Mouse (Mus musculus): ENCODE measurements around the gene Car5a. TPM values are rescaled to one million over a fixed set of nuclear protein-coding genes. Genes with fewer than 3 reads are reported as not detected.

Gene Car5a
- polyA plus RNA-seq, 1 experiment from 2014 or later: not detected

- Histone ChIP-seq H3K4me1 (replicated peaks; ENCODE audit: control insufficient read depth, insufficient read depth, low read length) (0 out of 2 replicates have a peak, but pooled peaks cover 6% of the 10 kb centered on the region), H3K4me3 (ENCODE audit: low read depth, low read length) (no peak overlapping the region), H3K36me3 (ENCODE audit: control insufficient read depth, insufficient read depth, low read length) (no peaks in the 10 kb centered on the region), H3K9me3 (ENCODE audit: control insufficient read depth, low read length) (no peaks in the 10 kb centered on the region), H3K27me3 (replicated peaks; ENCODE audit: control insufficient read depth, insufficient read depth, low read length) (no peaks in the 10 kb centered on the region), H3K27ac (ENCODE audit: low read depth) (no peak overlapping the region), H3K4me2 (ENCODE audit: low read length) (no peak overlapping the region), H3K9ac (ENCODE audit: low read length) (no peak overlapping the region)
- WGBS: 82% methylated on average over 14 of the region's 14 CpGs
- no peak for DNase-seq (ENCODE audit: low spot score)
- no peak for ATAC-seq (replicated peaks; ENCODE audit: low FRiP score, low TSS enrichment, low read depth)
Measured at GRCm38 (mm10) chr8:121932668-121933520, 11.8 kb downstream of the Car5a start.

DNA sequence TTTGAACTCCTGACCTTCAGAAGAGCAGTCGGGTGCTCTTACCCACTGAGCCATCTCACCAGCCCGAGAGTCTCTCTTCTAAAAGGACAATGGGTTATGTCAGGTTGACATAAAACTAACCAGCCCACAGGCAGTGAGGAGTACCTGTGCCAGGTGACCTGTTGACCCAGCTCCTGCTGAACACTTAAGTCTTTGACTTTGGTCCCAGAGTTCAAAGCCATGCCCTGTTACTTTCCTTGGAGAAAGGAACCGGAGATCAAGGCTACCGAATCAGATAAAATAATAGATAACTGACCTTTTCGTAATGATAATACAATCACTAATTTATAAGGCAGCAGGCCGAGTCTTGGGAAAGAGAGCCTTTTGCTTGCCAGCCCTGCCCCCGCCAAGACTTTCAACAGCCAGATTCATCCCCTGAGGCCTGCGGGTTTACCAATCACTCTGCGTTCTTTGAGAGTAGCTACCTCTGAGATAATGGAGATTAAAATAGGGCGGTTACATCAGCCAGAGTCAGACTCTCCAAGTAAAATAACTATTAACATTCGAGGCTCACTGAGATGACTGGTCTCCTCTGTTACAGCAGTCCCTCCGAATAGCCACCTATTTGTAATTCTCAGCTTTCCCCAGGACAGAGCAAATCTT, 12.6 kb downstream of the Car5a start:
- Histone ChIP-seq H3K9me3 (ENCODE audit: control insufficient read depth, low read length) (no peaks in the 10 kb centered on the region), H3K9ac (ENCODE audit: low read length) (no peak overlapping the region), H3K27ac (ENCODE audit: low read depth) (no peak overlapping the region), H3K4me3 (ENCODE audit: low read depth, low read length) (no peak overlapping the region), H3K36me3 (ENCODE audit: control insufficient read depth, insufficient read depth, low read length) (no peaks in the 10 kb centered on the region), H3K4me1 (replicated peaks; ENCODE audit: control insufficient read depth, insufficient read depth, low read length) (0 out of 2 replicates have a peak, but pooled peaks cover 6% of the 10 kb centered on the region), H3K27me3 (replicated peaks; ENCODE audit: control insufficient read depth, insufficient read depth, low read length) (no peaks in the 10 kb centered on the region), H3K4me2 (ENCODE audit: low read length) (no peak overlapping the region)
- ATAC-seq (replicated peaks; ENCODE audit: low FRiP score, low TSS enrichment, low read depth) (no peak), DNase-seq (ENCODE audit: low spot score) (no peak)
- 79% methylated on average over 12 of the region's 12 CpGs for WGBS

- ATAC-seq (replicated peaks; ENCODE audit: low FRiP score, low TSS enrichment, low read depth): no peak
Measured at GRCm38 (mm10) chr8:121931571-121931970, 13.1 kb downstream of the Car5a start.

GRCm38 (mm10) chr8:121930047-121930446, 14.7 kb downstream of the Car5a start:
- Histone ChIP-seq H3K4me3 (ENCODE audit: low read depth, low read length) (no peak overlapping the region), H3K27ac (ENCODE audit: low read depth) (no peak overlapping the region), H3K36me3 (ENCODE audit: control insufficient read depth, insufficient read depth, low read length) (no peaks in the 10 kb centered on the region), H3K4me1 (replicated peaks; ENCODE audit: control insufficient read depth, insufficient read depth, low read length) (0 out of 2 replicates have a peak, but pooled peaks cover 6% of the 10 kb centered on the region), H3K4me2 (ENCODE audit: low read length) (no peak overlapping the region), H3K27me3 (replicated peaks; ENCODE audit: control insufficient read depth, insufficient read depth, low read length) (no peaks in the 10 kb centered on the region), H3K9ac (ENCODE audit: low read length) (no peak overlapping the region), H3K9me3 (ENCODE audit: control insufficient read depth, low read length) (no peaks in the 10 kb centered on the region)
- ATAC-seq (replicated peaks; ENCODE audit: low FRiP score, low TSS enrichment, low read depth) (no peak), DNase-seq (ENCODE audit: low spot score) (no peak)
- whole genome bisulfite sequencing: 86% methylated on average over 4 of the region's 4 CpGs

More at GRCm38 (mm10) chr8:121931571-121931970, 13.1 kb downstream of the Car5a start:
- Histone ChIP-seq H3K9ac (ENCODE audit: low read length) (no peak overlapping the region), H3K36me3 (ENCODE audit: control insufficient read depth, insufficient read depth, low read length) (no peaks in the 10 kb centered on the region), H3K27ac (ENCODE audit: low read depth) (no peak overlapping the region), H3K9me3 (ENCODE audit: control insufficient read depth, low read length) (no peaks in the 10 kb centered on the region), H3K4me3 (ENCODE audit: low read depth, low read length) (no peak overlapping the region), H3K4me2 (ENCODE audit: low read length) (no peak overlapping the region), H3K4me1 (replicated peaks; ENCODE audit: control insufficient read depth, insufficient read depth, low read length) (0 out of 2 replicates have a peak, but pooled peaks cover 6% of the 10 kb centered on the region), H3K27me3 (replicated peaks; ENCODE audit: control insufficient read depth, insufficient read depth, low read length) (no peaks in the 10 kb centered on the region)
- no peak for DNase-seq (ENCODE audit: low spot score)
- 78% methylated on average over 7 of the region's 7 CpGs for WGBS

DNA sequence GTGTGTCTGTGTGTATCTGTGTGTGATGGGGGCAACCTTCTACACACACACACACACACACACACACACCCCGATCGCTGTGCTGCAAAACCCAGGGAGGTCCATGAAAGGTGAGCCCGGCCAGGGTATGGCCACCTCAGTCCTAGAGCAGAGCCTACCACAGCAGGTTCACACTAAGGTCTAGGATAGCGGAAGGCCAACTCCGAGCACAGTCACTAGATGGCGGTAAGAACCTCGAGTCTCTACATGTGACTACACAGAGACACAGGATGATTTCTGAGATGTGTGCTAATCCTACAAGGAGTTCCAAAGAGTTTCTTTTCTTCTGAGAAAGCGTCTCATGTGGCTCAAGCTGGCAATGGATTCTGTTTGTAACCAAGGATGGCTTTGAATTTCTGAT, 17.4 kb downstream of the Car5a start:
- Histone ChIP-seq H3K36me3 (ENCODE audit: control insufficient read depth, insufficient read depth, low read length) (no peaks in the 10 kb centered on the region), H3K9me3 (ENCODE audit: control insufficient read depth, low read length) (no peaks in the 10 kb centered on the region), H3K4me2 (ENCODE audit: low read length) (no peak overlapping the region), H3K4me3 (ENCODE audit: low read depth, low read length) (no peak overlapping the region), H3K9ac (ENCODE audit: low read length) (no peak overlapping the region), H3K27me3 (replicated peaks; ENCODE audit: control insufficient read depth, insufficient read depth, low read length) (no peaks in the 10 kb centered on the region), H3K27ac (ENCODE audit: low read depth) (no peak overlapping the region), H3K4me1 (replicated peaks; ENCODE audit: control insufficient read depth, insufficient read depth, low read length) (no peaks in the 10 kb centered on the region)
- no peak for DNase-seq (ENCODE audit: low spot score)
- ATAC-seq (replicated peaks; ENCODE audit: low FRiP score, low TSS enrichment, low read depth): 0 out of 2 replicates have a peak, but pooled peaks have one; percentile 7
- 36% methylated on average over 8 of the region's 8 CpGs for WGBS

GRCm38 (mm10) chr8:121926266-121926665, 18.4 kb downstream of the Car5a start:
- DNase-seq (ENCODE audit: low spot score) (no peak), ATAC-seq (replicated peaks; ENCODE audit: low FRiP score, low TSS enrichment, low read depth) (no peak)
- 58% methylated on average over 8 of the region's 8 CpGs for WGBS
- no peaks in the 10 kb centered on the region for H3K9me3 ChIP-seq (ENCODE audit: control insufficient read depth, low read length)
- H3K36me3 ChIP-seq (ENCODE audit: control insufficient read depth, insufficient read depth, low read length): no peaks in the 10 kb centered on the region
- H3K27ac ChIP-seq (ENCODE audit: low read depth): no peak overlapping the region
- 0 out of 2 replicates have a peak, but pooled peaks cover 3% of the 10 kb centered on the region for H3K4me1 ChIP-seq (replicated peaks; ENCODE audit: control insufficient read depth, insufficient read depth, low read length)
- no peaks in the 10 kb centered on the region for H3K27me3 ChIP-seq (replicated peaks; ENCODE audit: control insufficient read depth, insufficient read depth, low read length)
- no peak overlapping the region for H3K4me3 ChIP-seq (ENCODE audit: low read depth, low read length)
- H3K4me2 ChIP-seq (ENCODE audit: low read length): no peak overlapping the region
- no peak overlapping the region for H3K9ac ChIP-seq (ENCODE audit: low read length)

- WGBS: 33% methylated on average over 10 of the region's 10 CpGs
- H3K4me3 ChIP-seq (ENCODE audit: low read depth, low read length): no peak overlapping the region
- 0 out of 2 replicates have a peak, but pooled peaks cover 3% of the 10 kb centered on the region for H3K4me1 ChIP-seq (replicated peaks; ENCODE audit: control insufficient read depth, insufficient read depth, low read length)
- no peak for ATAC-seq (replicated peaks; ENCODE audit: low FRiP score, low TSS enrichment, low read depth)
- no peaks in the 10 kb centered on the region for H3K36me3 ChIP-seq (ENCODE audit: control insufficient read depth, insufficient read depth, low read length)
- H3K27me3 ChIP-seq (replicated peaks; ENCODE audit: control insufficient read depth, insufficient read depth, low read length): no peaks in the 10 kb centered on the region
- peak; percentile 91 for DNase-seq (ENCODE audit: low spot score)
- no peaks in the 10 kb centered on the region for H3K9me3 ChIP-seq (ENCODE audit: control insufficient read depth, low read length)
- no peak overlapping the region for H3K27ac ChIP-seq (ENCODE audit: low read depth)
- H3K4me2 ChIP-seq (ENCODE audit: low read length): no peak overlapping the region
- no peak overlapping the region for H3K9ac ChIP-seq (ENCODE audit: low read length)
Measured at GRCm38 (mm10) chr8:121925624-121926023, 19.1 kb downstream of the Car5a start.

- H3K27ac ChIP-seq (ENCODE audit: low read depth): no peak overlapping the region
- no peaks in the 10 kb centered on the region for H3K36me3 ChIP-seq (ENCODE audit: control insufficient read depth, insufficient read depth, low read length)
- H3K4me2 ChIP-seq (ENCODE audit: low read length): no peak overlapping the region
- H3K4me1 ChIP-seq (replicated peaks; ENCODE audit: control insufficient read depth, insufficient read depth, low read length): 0 out of 2 replicates have a peak, but pooled peaks cover 6% of the 10 kb centered on the region
- ATAC-seq (replicated peaks; ENCODE audit: low FRiP score, low TSS enrichment, low read depth): no peak
- H3K4me3 ChIP-seq (ENCODE audit: low read depth, low read length): no peak overlapping the region
- H3K27me3 ChIP-seq (replicated peaks; ENCODE audit: control insufficient read depth, insufficient read depth, low read length): no peaks in the 10 kb centered on the region
- H3K9me3 ChIP-seq (ENCODE audit: control insufficient read depth, low read length): no peaks in the 10 kb centered on the region
- H3K9ac ChIP-seq (ENCODE audit: low read length): no peak overlapping the region
- 77% methylated on average over 5 of the region's 5 CpGs for WGBS
- no peak for DNase-seq (ENCODE audit: low spot score)
Measured at GRCm38 (mm10) chr8:121924681-121925080, 20.0 kb downstream of the Car5a start.
